Mouse (Mus musculus): Measurements from ENCODE around the gene Eya2.

DNA sequence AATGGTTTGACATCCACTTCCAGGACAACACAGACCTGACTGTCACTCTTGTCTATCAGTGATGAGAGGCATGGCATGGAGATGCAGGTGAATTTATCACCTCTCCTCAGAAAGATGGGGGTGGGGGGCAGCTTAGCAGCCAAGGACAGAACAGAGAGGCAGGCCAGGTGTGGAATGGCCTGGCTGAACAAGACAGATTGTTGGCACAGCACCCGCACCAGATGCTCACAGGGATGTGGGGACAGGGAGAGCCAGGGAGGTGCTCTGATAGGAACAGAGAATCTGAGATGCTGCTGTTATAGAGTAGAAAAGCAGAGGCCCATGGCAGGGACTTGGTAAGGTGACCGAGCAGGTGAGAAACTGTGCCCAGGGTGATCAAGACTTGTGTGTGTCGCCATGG is 194.8 kb downstream of the Eya2 start:
- TF ChIP-seq CTCF (IDR thresholded peaks at IDR 0.05; ENCODE audit: control insufficient read depth, insufficient read depth, low read length) (no peak), POLR2A (IDR thresholded peaks at IDR 0.05; ENCODE audit: borderline replicate concordance, control insufficient read depth, low read depth, low read length) (no peak)
